Comparison of ENCODE assay signal across 18 mouse cellular contexts in the genomic region with DNA sequence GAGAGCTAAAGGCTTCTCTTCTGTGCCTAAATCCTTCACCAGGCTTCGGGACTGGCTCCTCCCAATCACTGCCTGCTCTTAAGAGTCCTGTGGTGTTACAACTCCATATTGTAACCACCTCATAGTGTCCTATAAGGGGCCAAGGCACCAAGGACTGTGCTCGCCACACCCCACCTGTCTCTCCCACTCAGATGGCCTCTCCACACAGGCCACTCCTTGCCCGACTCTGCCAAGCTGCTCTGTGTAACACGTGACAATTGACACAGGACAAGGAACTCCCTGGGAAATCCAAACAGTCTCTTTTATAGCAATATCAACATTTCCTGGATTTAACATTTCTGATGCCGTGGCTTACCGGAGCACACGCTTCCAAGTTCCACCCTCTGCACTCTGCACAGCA.
DNase-seq lines count a peak whose midpoint lies in the region; ATAC-seq and TF ChIP-seq lines count a peak whose summit lies in the region.
"Had no signal": no experiment of that assay in that cellular context is flagged by ENCODE, and none has a peak within 500 bp of the region (broad histone marks: within the 10 kb centered on the region; RNA-seq: fewer than 3 reads in every experiment).

No protein-coding gene starts in this region.

- H3K27ac ChIP-seq in embryonic facial prominence, embryonic 13.5 days: peak overlapping the region; percentile 35; the same call in 1 of the 2 replicates

- peak; percentile 39 for DNase-seq in adrenal gland, adult 2 months
- DNase-seq in adrenal gland, postnatal 10 days: no peak
- DNase-seq in lung, adult 2 months: peak; percentile 66
- DNase-seq in lung, postnatal 4 days: peak; percentile 44 to 73
- no peak for DNase-seq in heart, postnatal 25 days (ENCODE audit: low spot score)
- no peak for DNase-seq in cerebellum, adult 18-20 months
- DNase-seq: adrenal gland, postnatal 25 days; cerebellum, adult 9-10 months; embryo, embryonic 11 days; gastrocnemius, postnatal 36 days; heart, postnatal 4 days; kidney, postnatal 25 days; right cerebral cortex, postnatal 14 days; thymus, adult 2 months had no signal

- H3K4me2 ChIP-seq in embryonic facial prominence, embryonic 13.5 days: no peak overlapping the region
- H3K4me2 ChIP-seq: heart, embryonic 12.5 days; liver, embryonic 11.5 days had no signal

- ATAC-seq in embryonic facial prominence, embryonic 13.5 days (ENCODE audit: insufficient number of reproducible peaks, insufficient read depth, low FRiP score, low TSS enrichment, low read depth): no peak
- no peak for ATAC-seq in megakaryocyte progenitor cell, adult 5-6 weeks (replicated peaks; ENCODE audit: poor library complexity)

- H3K27me3 ChIP-seq in embryonic facial prominence, embryonic 13.5 days: no peaks in the 10 kb centered on the region
- H3K27me3 ChIP-seq: heart, embryonic 12.5 days had no signal

- no peak for TF ChIP-seq CTCF in lung, adult 2 months (IDR thresholded peaks at IDR 0.05; ENCODE audit: insufficient read depth, low read length)

- H3K9me3 ChIP-seq in embryonic facial prominence, embryonic 13.5 days: no peaks in the 10 kb centered on the region
- H3K9me3 ChIP-seq: heart, embryonic 12.5 days had no signal

- intact Hi-C loops in heart, postnatal 25 days (cut with DNase I): no loop called here

- H3K9ac ChIP-seq in embryonic facial prominence, embryonic 13.5 days: no peak overlapping the region
- H3K9ac ChIP-seq: heart, embryonic 12.5 days had no signal

- H3K4me1 ChIP-seq in embryonic facial prominence, embryonic 13.5 days: peaks cover 85% of the 10 kb centered on the region
- peaks cover 27% of the 10 kb centered on the region for H3K4me1 ChIP-seq in lung, adult 2 months (ENCODE audit: control insufficient read depth, insufficient read depth, low read length)

- 70% methylated on average over 7 of the region's 7 CpGs for WGBS in embryonic facial prominence, embryonic 13.5 days
- 31% methylated on average over 7 of the region's 7 CpGs for WGBS in lung, adult 2 months

- peaks cover 3% of the 10 kb centered on the region; the same call in 1 of the 2 replicates for H3K36me3 ChIP-seq in embryonic facial prominence, embryonic 13.5 days
- H3K36me3 ChIP-seq: heart, embryonic 12.5 days had no signal

- no peak for TF ChIP-seq POLR2A in lung, adult 2 months (IDR thresholded peaks at IDR 0.05; ENCODE audit: borderline replicate concordance, extremely low read depth, low read depth, low read length)

- no peak overlapping the region for H3K4me3 ChIP-seq in embryonic facial prominence, embryonic 13.5 days
- H3K4me3 ChIP-seq in lung, adult 2 months (replicated peaks; ENCODE audit: extremely low read depth, low read depth, low read length): no peak overlapping the region
- H3K4me3 ChIP-seq: heart, embryonic 12.5 days had no signal

Comparison
In these comparisons a context has a peak if more than half of its experiments do, and no peak if none do; other contexts are left out.
1. DNase-seq: peak in adrenal gland, adult 2 months (single experiment), lung, adult 2 months (single experiment) and lung, postnatal 4 days (2 of 2); none in adrenal gland, postnatal 10 days (single experiment), heart, postnatal 25 days (single experiment) and cerebellum, adult 18-20 months (0 of 2).